Mouse (Mus musculus): ENCODE measurements around the gene Olfr434. TPM values are rescaled to one million over a fixed set of nuclear protein-coding genes. Genes with fewer than 3 reads are reported as not detected.

Olfr434 gene
- total and polyA plus RNA-seq, 2 experiments from 2014 or later = not detected

GRCm38 (mm10) chr6:43254193-43254926 lies 41.5 kb downstream of the Olfr434 start:
- Histone ChIP-seq H3K4me2 (ENCODE audit: low read depth) (no peak overlapping the region), H3K9ac (no peak overlapping the region), H3K27me3 (ENCODE audit: insufficient read depth, low read length) (no peaks in the 10 kb centered on the region), H3K9me3 (ENCODE audit: low read length) (no peaks in the 10 kb centered on the region), H3K36me3 (ENCODE audit: insufficient read depth) (no peaks in the 10 kb centered on the region), H3K4me3 (ENCODE audit: low read depth, low read length) (no peak overlapping the region), H3K27ac (ENCODE audit: low read depth, low read length) (no peak overlapping the region), H3K4me1 (ENCODE audit: insufficient read depth) (no peaks in the 10 kb centered on the region)
- 69% methylated on average over 7 of the region's 7 CpGs for WGBS
- TF ChIP-seq CTCF (IDR thresholded peaks at IDR 0.05; ENCODE audit: low read depth) = peak; percentile 50
- ATAC-seq (no peak), DNase-seq (no peak)

- 78% methylated on average over 2 of the region's 2 CpGs for WGBS
- H3K4me1 ChIP-seq (ENCODE audit: insufficient read depth) = no peaks in the 10 kb centered on the region
These were observed 47.9 kb downstream of the Olfr434 start for GRCm38 (mm10) chr6:43260756-43261155.

DNA sequence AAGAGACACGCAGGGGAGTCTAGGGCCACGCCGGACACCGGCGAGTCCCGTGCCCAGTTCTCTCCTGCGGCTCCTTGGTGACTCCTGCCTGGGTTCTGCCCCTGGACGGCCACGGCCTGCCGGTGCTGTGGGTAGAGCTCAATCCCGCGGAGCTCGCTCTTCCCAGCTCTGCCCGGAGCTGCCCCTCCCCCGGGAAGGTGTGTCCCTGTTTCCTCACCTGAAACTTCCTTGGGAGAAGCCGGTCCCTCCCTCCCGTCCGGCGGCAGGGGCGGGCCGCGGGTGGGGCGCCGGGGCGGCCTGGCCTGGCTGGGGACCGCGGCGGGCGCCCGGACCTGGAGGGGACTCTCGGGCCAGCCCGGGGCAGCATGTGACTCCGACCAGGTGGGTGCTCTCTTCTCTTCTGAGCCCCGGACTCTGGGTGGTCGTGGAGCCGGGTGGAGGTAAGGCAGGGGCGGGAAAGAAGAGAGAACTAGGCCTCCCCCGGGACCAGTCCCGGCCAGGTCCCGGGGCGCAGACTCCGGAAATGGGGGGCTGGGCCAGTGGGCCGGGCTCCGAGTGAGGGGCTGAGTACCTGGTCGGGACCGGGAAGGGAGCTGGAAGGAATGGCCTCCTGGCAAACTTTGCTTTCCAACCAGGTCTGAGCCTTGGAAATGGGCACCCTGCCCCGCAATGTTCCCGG lies 52.7 kb downstream of the Olfr434 start, which contains the start of gene Arhgef5:
Gene Arhgef5, plus strand, starts transcription at position 220 of the 679 bp plus-strand sequence.
- ATAC-seq (peak; percentile 53; the same call in 1 of the 2 replicates), DNase-seq (no peak)
- Histone ChIP-seq H3K9ac (peak within 1 kb of the TSS; percentile 26; the same call in 1 of the 2 replicates), H3K4me3 (ENCODE audit: low read depth, low read length) (peak within 1 kb of the TSS; percentile 37), H3K27me3 (ENCODE audit: insufficient read depth, low read length) (peaks cover 11% of the 10 kb centered on the region; the same call in 1 of the 2 replicates), H3K27ac (ENCODE audit: low read depth, low read length) (no peak within 1 kb of the TSS), H3K36me3 (ENCODE audit: insufficient read depth) (no peaks in the 10 kb centered on the region), H3K4me2 (ENCODE audit: low read depth) (peak within 1 kb of the TSS; percentile 66), H3K9me3 (ENCODE audit: low read length) (no peaks in the 10 kb centered on the region), H3K4me1 (ENCODE audit: insufficient read depth) (no peaks in the 10 kb centered on the region)
- WGBS = 2% methylated on average over 40 of the region's 48 CpGs
- no peak for TF ChIP-seq CTCF (IDR thresholded peaks at IDR 0.05; ENCODE audit: low read depth)

More at GRCm38 (mm10) chr6:43260756-43261155, 47.9 kb downstream of the Olfr434 start:
- no peak for DNase-seq
- ATAC-seq = no peak
- Histone ChIP-seq H3K4me2 (ENCODE audit: low read depth) (no peak overlapping the region), H3K27me3 (ENCODE audit: insufficient read depth, low read length) (peaks cover 11% of the 10 kb centered on the region; the same call in 1 of the 2 replicates), H3K4me3 (ENCODE audit: low read depth, low read length) (no peak overlapping the region), H3K27ac (ENCODE audit: low read depth, low read length) (no peak overlapping the region), H3K9me3 (ENCODE audit: low read length) (no peaks in the 10 kb centered on the region), H3K36me3 (ENCODE audit: insufficient read depth) (no peaks in the 10 kb centered on the region), H3K9ac (no peak overlapping the region)
- no peak for TF ChIP-seq CTCF (IDR thresholded peaks at IDR 0.05; ENCODE audit: low read depth)

DNA sequence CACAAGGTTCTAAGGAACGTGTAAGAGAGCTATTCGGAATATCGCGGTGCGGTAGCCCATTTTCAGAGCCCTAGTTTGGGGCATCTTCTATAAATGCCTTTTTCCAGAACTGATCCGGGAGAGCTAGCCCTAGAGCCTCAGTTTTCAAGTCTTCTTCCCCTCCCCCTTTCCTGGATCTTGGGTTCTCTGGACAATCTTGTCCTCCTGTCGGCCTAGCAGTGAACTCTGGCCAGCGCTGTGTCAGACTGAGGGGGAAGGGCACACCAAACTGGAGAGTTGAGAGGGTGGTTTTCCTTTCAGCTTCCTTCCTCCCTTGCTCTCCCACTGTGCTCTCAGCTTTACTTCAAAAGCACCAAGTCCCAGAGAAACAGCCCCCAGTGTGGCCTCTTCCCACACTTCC lies 53.5 kb downstream of the Olfr434 start:
- Histone ChIP-seq H3K9ac (0 out of 2 replicates have a peak overlapping the region, but pooled peaks have one; percentile 26), H3K36me3 (ENCODE audit: insufficient read depth) (no peaks in the 10 kb centered on the region), H3K27me3 (ENCODE audit: insufficient read depth, low read length) (peaks cover 11% of the 10 kb centered on the region; the same call in 1 of the 2 replicates), H3K27ac (ENCODE audit: low read depth, low read length) (no peak overlapping the region), H3K4me2 (ENCODE audit: low read depth) (peak overlapping the region; percentile 66), H3K9me3 (ENCODE audit: low read length) (no peaks in the 10 kb centered on the region), H3K4me1 (ENCODE audit: insufficient read depth) (no peaks in the 10 kb centered on the region), H3K4me3 (ENCODE audit: low read depth, low read length) (peak overlapping the region; percentile 37)
- ATAC-seq (peak; percentile 36; the same call in 1 of the 2 replicates), DNase-seq (no peak)
- no peak for TF ChIP-seq CTCF (IDR thresholded peaks at IDR 0.05; ENCODE audit: low read depth)
- 11% methylated on average over 8 of the region's 8 CpGs for WGBS

Other genes with a start within 250 kb of the Olfr434 start
- gene Olfr441, start 106.7 kb upstream of the Olfr434 start, total RNA-seq (2014; rRNA removed) = not detected in 2 replicates
- gene Olfr441, start 106.7 kb upstream of the Olfr434 start, polyA plus RNA-seq (2015; fragmentation: Nextera tagmentation; extraction: Ambion mirVana) = not detected in 2 replicates
- gene Olfr237-ps1, start 66.5 kb upstream of the Olfr434 start, total RNA-seq (2014; rRNA removed) = 0.15 and 0.19 TPM in 2 replicates
- not detected in 2 replicates for gene Olfr237-ps1, start 66.5 kb upstream of the Olfr434 start, polyA plus RNA-seq (2015; fragmentation: Nextera tagmentation; extraction: Ambion mirVana)
- gene Olfr437, start 49.7 kb upstream of the Olfr434 start, total RNA-seq (2014; rRNA removed) = not detected in 2 replicates
- gene Olfr437, start 49.7 kb upstream of the Olfr434 start, polyA plus RNA-seq (2015; fragmentation: Nextera tagmentation; extraction: Ambion mirVana) = not detected in 2 replicates
- not detected in 2 replicates for gene Olfr13, start 40.9 kb upstream of the Olfr434 start, total RNA-seq (2014; rRNA removed)
- not detected in 2 replicates for gene Olfr13, start 40.9 kb upstream of the Olfr434 start, polyA plus RNA-seq (2015; fragmentation: Nextera tagmentation; extraction: Ambion mirVana)
- gene Olfr435, start 15.9 kb upstream of the Olfr434 start, total RNA-seq (2014; rRNA removed) = not detected in 2 replicates
- not detected in 2 replicates for gene Olfr435, start 15.9 kb upstream of the Olfr434 start, polyA plus RNA-seq (2015; fragmentation: Nextera tagmentation; extraction: Ambion mirVana)
- not detected in 2 replicates for gene Olfr47, start 18.5 kb downstream of the Olfr434 start, total RNA-seq (2014; rRNA removed)
- gene Olfr47, start 18.5 kb downstream of the Olfr434 start, polyA plus RNA-seq (2015; fragmentation: Nextera tagmentation; extraction: Ambion mirVana) = not detected in 2 replicates
- gene Arhgef5, start 52.6 kb downstream of the Olfr434 start, total RNA-seq (2014; rRNA removed) = 2.3 and 3.3 TPM in 2 replicates
- gene Arhgef5, start 52.6 kb downstream of the Olfr434 start, polyA plus RNA-seq (2015; fragmentation: Nextera tagmentation; extraction: Ambion mirVana) = 1.3 and 1.6 TPM in 2 replicates
- gene Nobox, start 96.5 kb downstream of the Olfr434 start, total RNA-seq (2014; rRNA removed) = not detected in 2 replicates
- 0.12 TPM in 1 of 2 replicates, not detected in the other for gene Nobox, start 96.5 kb downstream of the Olfr434 start, polyA plus RNA-seq (2015; fragmentation: Nextera tagmentation; extraction: Ambion mirVana)